Mouse (Mus musculus) thymus, postnatal 0 days (tissue): ENCODE measurements around the gene Olfr364-ps1. TPM values are rescaled to one million over a fixed set of nuclear protein-coding genes. Genes with fewer than 3 reads are reported as not detected.

Source experiments
- DNase-seq: peaks from one replicate; pipeline ENCODE4 v3.0.0-alpha.2; 2015; ENCODE audit warnings: low spot score
- polyA plus RNA-seq: library from polyadenylated mRNA; unstranded; fragments of >200 nt; fragmentation: Nextera tagmentation; extraction: Ambion mirVana; gene quantifications from 2 replicates; pipeline ENCODE4 v1.2.1, GENCODE M21; 2015

Olfr364-ps1 gene
- polyA plus RNA-seq = not detected in 2 replicates

DNA sequence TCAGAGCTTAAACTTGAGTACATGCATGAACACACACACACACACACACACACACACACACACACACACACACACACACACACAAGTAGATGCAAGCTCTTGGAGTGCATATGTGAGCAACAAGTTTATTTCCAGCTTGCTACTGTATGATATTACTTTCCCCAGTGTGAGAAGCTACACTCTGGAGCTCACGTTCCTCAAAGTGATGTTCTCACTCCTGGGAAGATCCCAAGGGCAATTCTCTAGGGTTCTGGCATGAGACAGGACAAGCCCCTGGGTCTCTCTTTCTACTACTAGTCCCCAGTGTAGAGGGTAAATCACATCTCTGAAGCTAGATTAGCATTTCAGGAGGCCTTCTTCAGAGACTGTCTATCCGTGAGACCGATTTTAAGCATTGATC lies at the start of gene Olfr364-ps1:
Olfr364-ps1 (plus strand) TSS at position 301 of the 400 bp plus-strand sequence.
- no peak for DNase-seq

- DNase-seq = no peak
Observed at GRCm38 (mm10) chr2:37117810-37118209, 21.3 kb upstream of the Olfr364-ps1 start, which contains the start of gene Olfr362. Olfr362 (minus strand) TSS chr2:37117910.

- DNase-seq = no peak
Observed at GRCm38 (mm10) chr2:37187898-37188297, 48.8 kb downstream of the Olfr364-ps1 start, which contains the start of gene Olfr365. Olfr365 (plus strand) TSS chr2:37188198.

Other genes with a start within 250 kb of the Olfr364-ps1 start
- not detected in 2 replicates for gene Olfr353, start 246.4 kb upstream of the Olfr364-ps1 start, polyA plus RNA-seq
- not detected in 2 replicates for gene Olfr354, start 233.6 kb upstream of the Olfr364-ps1 start, polyA plus RNA-seq
- not detected in 2 replicates for gene Olfr355, start 210.4 kb upstream of the Olfr364-ps1 start, polyA plus RNA-seq
- gene Olfr356, start 202.2 kb upstream of the Olfr364-ps1 start, polyA plus RNA-seq = not detected in 2 replicates
- gene Olfr357, start 145.5 kb upstream of the Olfr364-ps1 start, polyA plus RNA-seq = not detected in 2 replicates
- gene Olfr358, start 130.0 kb upstream of the Olfr364-ps1 start, polyA plus RNA-seq = not detected in 2 replicates
- not detected in 2 replicates for gene Olfr360, start 73.6 kb upstream of the Olfr364-ps1 start, polyA plus RNA-seq
- not detected in 2 replicates for gene Olfr361, start 50.0 kb upstream of the Olfr364-ps1 start, polyA plus RNA-seq
- not detected in 2 replicates for gene Olfr362, start 21.4 kb upstream of the Olfr364-ps1 start, polyA plus RNA-seq
- gene Olfr365, start 48.9 kb downstream of the Olfr364-ps1 start, polyA plus RNA-seq = not detected in 2 replicates
- not detected in 2 replicates for gene Olfr366, start 72.3 kb downstream of the Olfr364-ps1 start, polyA plus RNA-seq
- gene Olfr368, start 187.2 kb downstream of the Olfr364-ps1 start, polyA plus RNA-seq = not detected in 2 replicates
- 58.0 and 59.3 TPM in 2 replicates for gene Pdcl, start 220.0 kb downstream of the Olfr364-ps1 start, polyA plus RNA-seq